Mouse (Mus musculus) MEL (cell line): ENCODE results near the gene Itga9. TPM values are rescaled to one million over a fixed set of nuclear protein-coding genes. Genes with fewer than 3 reads are reported as not detected.

Experiments
- DNase-seq: peaks from one replicate; pipeline ENCODE4 v3.0.0; 2011; ENCODE audit warnings: low read depth, low spot score
- H3K27ac ChIP-seq: 2 replicates; pipeline ENCODE4 v1.5.1; 2012; ENCODE audit warnings: low read depth, mild to moderate bottlenecking, control low read depth, low read length, moderate library complexity; ENCODE audit not compliant: control insufficient read depth
- H3K27me3 ChIP-seq, 2 experiments: fragments of 150-350 bp in 1 of 2; sonication (generic) in 1 of 2; 2 replicates each; pipeline ENCODE4 v1.6.1; 2012; ENCODE audit warnings: low read length in 2 of 2, mild to moderate bottlenecking in 2 of 2, improper control_type of control experiment in 1 of 2, moderate library complexity in 1 of 2; ENCODE audit not compliant: insufficient read depth in 2 of 2, control insufficient read depth in 1 of 2
- H3K36me3 ChIP-seq, 2 experiments: 2 replicates each; pipeline ENCODE4 v1.6.1; 2012 to 2014; ENCODE audit warnings: low read length in 2 of 2, improper control_type of control experiment in 1 of 2, inconsistent platforms in 1 of 2, mild to moderate bottlenecking in 1 of 2; ENCODE audit not compliant: insufficient read depth in 2 of 2, control insufficient read depth in 1 of 2
- H3K4me1 ChIP-seq, 2 experiments: fragments of 150-350 bp in 1 of 2; sonication (generic) in 1 of 2; 2 replicates each; pipeline ENCODE4 v1.6.1; 2012; ENCODE audit warnings: low read length in 2 of 2, improper control_type of control experiment in 1 of 2, mild to moderate bottlenecking in 1 of 2; ENCODE audit not compliant: insufficient read depth in 2 of 2, control insufficient read depth in 1 of 2
- H3K4me3 ChIP-seq, 2 experiments: fragments of 150-350 bp in 1 of 2; sonication (generic) in 1 of 2; 2 replicates each; pipeline ENCODE4 v1.5.1; 2012; ENCODE audit warnings: low read depth in 2 of 2, low read length in 2 of 2, mild to moderate bottlenecking in 2 of 2, moderate library complexity in 2 of 2, control low read depth in 1 of 2, improper control_type of control experiment in 1 of 2; ENCODE audit not compliant: control insufficient read depth in 1 of 2, insufficient read depth in 1 of 2
- H3K79me2 ChIP-seq: 2 replicates; pipeline ENCODE4 v1.6.1; 2012; ENCODE audit warnings: mild to moderate bottlenecking, low read length, moderate library complexity; ENCODE audit not compliant: control insufficient read depth, poor library complexity, insufficient read depth
- H3K9ac ChIP-seq: 2 replicates; pipeline ENCODE4 v1.6.1; 2012; ENCODE audit warnings: low read depth, mild to moderate bottlenecking, control low read depth, low read length, moderate library complexity; ENCODE audit not compliant: control insufficient read depth, poor library complexity, severe bottlenecking
- H3K9me3 ChIP-seq: fragments of 150-350 bp; sonication (generic); replicated peaks from 2 replicates; pipeline ENCODE4 v1.6.1; 2012; ENCODE audit warnings: mild to moderate bottlenecking, low read length, improper control_type of control experiment, moderate library complexity; ENCODE audit not compliant: insufficient read depth
- BHLHE40 ChIP-seq: IDR thresholded peaks from 2 replicates; pipeline ENCODE4 v1.6.1; 2012; ENCODE audit warnings: low read depth, mild to moderate bottlenecking, inconsistent platforms, low read length, improper control_type of control experiment, borderline replicate concordance
- CHD1 ChIP-seq: IDR thresholded peaks from 2 replicates; pipeline ENCODE4 v1.6.1; 2012; ENCODE audit warnings: low read depth, mild to moderate bottlenecking, inconsistent platforms, low read length, improper control_type of control experiment
- CHD2 ChIP-seq: IDR thresholded peaks from 2 replicates; pipeline ENCODE4 v1.6.1; 2011; ENCODE audit warnings: low read length, improper control_type of control experiment
- CTCF ChIP-seq, 3 experiments: IDR thresholded peaks in 2 of 3; conservative IDR thresholded peaks in 1 of 3; 2 replicates each; pipeline ENCODE4 v1.5.1; 2011 to 2012; ENCODE audit warnings: low read length in 3 of 3, low read depth in 2 of 3, mild to moderate bottlenecking in 2 of 3, improper control_type of control experiment in 1 of 3, inconsistent platforms in 1 of 3, mixed read lengths in 1 of 3, moderate library complexity in 1 of 3; ENCODE audit not compliant: control insufficient read depth in 1 of 3, insufficient read depth in 1 of 3, poor library complexity in 1 of 3, severe bottlenecking in 1 of 3
- E2F4 ChIP-seq: IDR thresholded peaks from 2 replicates; pipeline ENCODE4 v1.6.1; 2011; ENCODE audit warnings: low read depth, low read length, improper control_type of control experiment, borderline replicate concordance
- ELF1 ChIP-seq: IDR thresholded peaks from 2 replicates; pipeline ENCODE4 v1.6.1; 2014; ENCODE audit warnings: low read depth, mild to moderate bottlenecking, inconsistent platforms, low read length, improper control_type of control experiment, moderate library complexity
- EP300 ChIP-seq, 2 experiments: IDR thresholded peaks; 2 replicates each; pipeline ENCODE4 v1.6.1; 2011; ENCODE audit warnings: improper control_type of control experiment in 2 of 2, low read length in 2 of 2, low read depth in 1 of 2, mild to moderate bottlenecking in 1 of 2
- ETS1 ChIP-seq: IDR thresholded peaks from 2 replicates; pipeline ENCODE4 v1.6.1; 2012; ENCODE audit warnings: low read depth, mild to moderate bottlenecking, inconsistent platforms, low read length, improper control_type of control experiment, moderate library complexity
- GABPA ChIP-seq: IDR thresholded peaks from 2 replicates; pipeline ENCODE4 v1.6.1; 2012; ENCODE audit warnings: low read depth, mild to moderate bottlenecking, inconsistent platforms, low read length, improper control_type of control experiment, moderate library complexity
- HCFC1 ChIP-seq: IDR thresholded peaks from 2 replicates; pipeline ENCODE4 v1.6.1; 2012; ENCODE audit warnings: low read depth, mild to moderate bottlenecking, inconsistent platforms, low read length, improper control_type of control experiment, moderate library complexity
- JUND ChIP-seq: IDR thresholded peaks from 2 replicates; pipeline ENCODE4 v1.6.1; 2011; ENCODE audit warnings: low read depth, mild to moderate bottlenecking, improper control_type of control experiment, low read length
- KAT2A ChIP-seq: conservative IDR thresholded peaks from 2 replicates; pipeline ENCODE4 v1.6.1; 2012; ENCODE audit warnings: low read depth, low read length, improper control_type of control experiment, inconsistent platforms
- MAFK ChIP-seq: IDR thresholded peaks from 2 replicates; pipeline ENCODE4 v1.6.1; 2011; ENCODE audit warnings: low read depth, mild to moderate bottlenecking, low read length, improper control_type of control experiment, borderline replicate concordance
- MAX ChIP-seq: IDR thresholded peaks from 2 replicates; pipeline ENCODE4 v1.6.1; 2011; ENCODE audit warnings: low read length, improper control_type of control experiment
- MAZ ChIP-seq: IDR thresholded peaks from 2 replicates; pipeline ENCODE4 v1.6.1; 2012; ENCODE audit warnings: low read depth, mild to moderate bottlenecking, inconsistent platforms, low read length, improper control_type of control experiment
- MEF2A ChIP-seq: IDR thresholded peaks from 2 replicates; pipeline ENCODE4 v1.6.1; 2014; ENCODE audit warnings: low read depth, mild to moderate bottlenecking, inconsistent platforms, low read length, improper control_type of control experiment; ENCODE audit not compliant: poor library complexity, insufficient replicate concordance, severe bottlenecking; ENCODE audit errors: extremely low read depth
- MXI1 ChIP-seq: IDR thresholded peaks from 2 replicates; pipeline ENCODE4 v1.6.1; 2011; ENCODE audit warnings: mild to moderate bottlenecking, low read depth, low read length, improper control_type of control experiment
- MYB ChIP-seq: IDR thresholded peaks from 2 replicates; pipeline ENCODE4 v1.6.1; 2011; ENCODE audit warnings: mild to moderate bottlenecking, low read depth, low read length, improper control_type of control experiment
- MYC ChIP-seq: IDR thresholded peaks from 2 replicates; pipeline ENCODE4 v1.6.1; 2011; ENCODE audit warnings: low read depth, mild to moderate bottlenecking, low read length, improper control_type of control experiment, moderate library complexity
- NELFE ChIP-seq: IDR thresholded peaks from 2 replicates; pipeline ENCODE4 v1.6.1; 2011; ENCODE audit warnings: low read depth, low read length, improper control_type of control experiment
- NRF1 ChIP-seq: IDR thresholded peaks from 2 replicates; pipeline ENCODE4 v1.6.1; 2014; ENCODE audit warnings: low read depth, mild to moderate bottlenecking, inconsistent platforms, low read length, improper control_type of control experiment, moderate library complexity; ENCODE audit not compliant: poor library complexity, insufficient read depth, severe bottlenecking
- POLR2AphosphoS2 ChIP-seq: IDR thresholded peaks from 2 replicates; pipeline ENCODE4 v1.6.1; 2011; ENCODE audit warnings: low read length, improper control_type of control experiment
- POLR2AphosphoS5 ChIP-seq: IDR thresholded peaks from 2 replicates; pipeline ENCODE4 v1.6.1; 2012; ENCODE audit warnings: low read depth, borderline replicate concordance, mild to moderate bottlenecking, inconsistent platforms, low read length, moderate library complexity, mixed read lengths
- RAD21 ChIP-seq: IDR thresholded peaks from 2 replicates; pipeline ENCODE4 v1.6.1; 2011; ENCODE audit warnings: mild to moderate bottlenecking, low read depth, low read length, improper control_type of control experiment
- RCOR1 ChIP-seq: IDR thresholded peaks from 2 replicates; pipeline ENCODE4 v1.6.1; 2012; ENCODE audit warnings: low read depth, mild to moderate bottlenecking, inconsistent platforms, low read length, improper control_type of control experiment
- SIN3A ChIP-seq: IDR thresholded peaks from 2 replicates; pipeline ENCODE4 v1.6.1; 2012; ENCODE audit warnings: low read length, improper control_type of control experiment, inconsistent platforms
- SMC3 ChIP-seq: IDR thresholded peaks from 2 replicates; pipeline ENCODE4 v1.6.1; 2011; ENCODE audit warnings: low read depth, low read length, improper control_type of control experiment
- TAL1 ChIP-seq: IDR thresholded peaks from 2 replicates; pipeline ENCODE4 v1.6.1; 2012; ENCODE audit warnings: mild to moderate bottlenecking, inconsistent platforms, low read length, moderate library complexity, mixed read lengths
- TBP ChIP-seq: IDR thresholded peaks from 2 replicates; pipeline ENCODE4 v1.8.0; 2011; ENCODE audit warnings: low read depth, low read length, improper control_type of control experiment
- TCF12 ChIP-seq: IDR thresholded peaks from 2 replicates; pipeline ENCODE4 v1.6.1; 2014; ENCODE audit warnings: low read depth, mild to moderate bottlenecking, inconsistent platforms, low read length, improper control_type of control experiment, moderate library complexity
- UBTF ChIP-seq: IDR thresholded peaks from 2 replicates; pipeline ENCODE4 v1.6.1; 2012; ENCODE audit warnings: low read depth, mild to moderate bottlenecking, inconsistent platforms, low read length, improper control_type of control experiment, moderate library complexity, borderline replicate concordance; ENCODE audit not compliant: insufficient read depth
- USF1 ChIP-seq: IDR thresholded peaks from 2 replicates; pipeline ENCODE4 v1.6.1; 2014; ENCODE audit warnings: low read depth, mild to moderate bottlenecking, inconsistent platforms, low read length, improper control_type of control experiment, moderate library complexity
- USF2 ChIP-seq, 2 experiments: IDR thresholded peaks; 2 replicates each; pipeline ENCODE4 v1.6.1; 2011 to 2012; ENCODE audit warnings: improper control_type of control experiment in 2 of 2, low read length in 2 of 2, borderline replicate concordance in 1 of 2, inconsistent platforms in 1 of 2, low read depth in 1 of 2, mild to moderate bottlenecking in 1 of 2; ENCODE audit not compliant: insufficient read depth in 1 of 2
- ZC3H11A ChIP-seq: IDR thresholded peaks from 2 replicates; pipeline ENCODE4 v1.6.1; 2012; ENCODE audit warnings: low read depth, mild to moderate bottlenecking, inconsistent platforms, low read length, improper control_type of control experiment
- ZKSCAN1 ChIP-seq: IDR thresholded peaks from 2 replicates; pipeline ENCODE4 v1.6.1; 2012; ENCODE audit warnings: low read depth, mild to moderate bottlenecking, inconsistent platforms, low read length, improper control_type of control experiment, moderate library complexity
- ZMIZ1 ChIP-seq: IDR thresholded peaks from 2 replicates; pipeline ENCODE4 v1.6.1; 2012; ENCODE audit warnings: low read depth, mild to moderate bottlenecking, inconsistent platforms, low read length, improper control_type of control experiment, moderate library complexity
- ZNF384 ChIP-seq: IDR thresholded peaks from 2 replicates; pipeline ENCODE4 v1.6.1; 2012; ENCODE audit warnings: low read depth, mild to moderate bottlenecking, inconsistent platforms, low read length, improper control_type of control experiment
- polyA plus RNA-seq, 2 experiments: library from polyadenylated mRNA; stranded (reverse) in 1 of 2; unstranded in 1 of 2; fragments of >175 nt in 1 of 2; fragments of >200 nt in 1 of 2; gene quantifications; 2 replicates each; pipeline versions ENCODE4 v1.2.1 to v1.2.4; 2012; ENCODE audit warnings: low replicate concordance in 2 of 2, low read depth in 1 of 2; ENCODE audit not compliant: insufficient read length in 2 of 2, insufficient read depth in 1 of 2, missing spikeins in 1 of 2
- total RNA-seq: library from RNA; depleted of rRNA; stranded (reverse); fragments of 300-350 nt; gene quantifications from 2 replicates; pipeline ENCODE4 v1.2.3, GENCODE M21; 2012

Itga9 gene
- total and polyA plus RNA-seq, 3 experiments, result 0.19 to 0.21 TPM; not detected in 1

DNA sequence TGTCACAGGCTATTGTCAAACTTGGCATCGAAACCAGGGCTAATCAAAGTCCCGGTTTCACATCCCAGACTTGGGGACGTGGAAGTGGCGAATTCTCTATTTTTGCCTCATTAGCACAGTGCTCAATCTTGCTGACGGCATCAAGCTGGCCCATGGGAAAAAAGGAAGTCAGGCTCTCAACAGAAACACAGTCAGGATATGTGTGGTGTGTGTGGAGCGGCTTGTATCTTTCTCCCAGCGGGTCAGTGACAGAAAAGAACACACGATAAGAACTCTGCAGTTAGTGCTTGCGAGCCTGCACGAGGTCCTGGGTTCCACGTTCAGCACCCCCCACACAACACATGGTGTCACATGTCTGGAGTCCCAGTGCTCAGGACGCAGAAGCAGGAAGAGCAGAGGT lies 67.8 kb downstream of the Itga9 start:
- Histone ChIP-seq H3K79me2 (no peaks in the 10 kb centered on the region), H3K36me3 (peaks cover 0 to 6% of the 10 kb centered on the region in 2 experiments; a peak in 2 of 4 replicates), H3K4me3 (0 out of 4 replicates have a peak overlapping the region, but pooled peaks of 1 of the 2 experiments have one; percentile 12), H3K9ac (no peak overlapping the region), H3K27ac (no peak overlapping the region), H3K9me3 (no peaks in the 10 kb centered on the region), H3K27me3 (no peaks in the 10 kb centered on the region), H3K4me1 (peaks cover 0 to 6% of the 10 kb centered on the region in 2 experiments; a peak in 2 of 4 replicates)
- peak; percentile 58 for DNase-seq
- TF ChIP-seq EP300 (IDR thresholded peaks at IDR 0.05; ENCODE audit: low read depth in 1 of 2, low read length in 2 of 2), result peak in 1 of 2 experiments; percentile 62; a peak in 2 of 4 replicates
- TF ChIP-seq CTCF (IDR thresholded peaks at IDR 0.05 in 2 of 3, conservative IDR thresholded peaks at IDR 0.05 in 1 of 3; ENCODE audit: control insufficient read depth in 1 of 3, insufficient read depth in 1 of 3, low read depth in 2 of 3, low read length in 3 of 3, poor library complexity in 1 of 3, severe bottlenecking in 1 of 3), result no peak
- TF ChIP-seq ZKSCAN1, result no peak
- TF ChIP-seq MAFK, result no peak
- no peak for TF ChIP-seq CHD1
- TF ChIP-seq TAL1, result no peak
- no peak for TF ChIP-seq CHD2
- TF ChIP-seq ELF1, result no peak
- no peak for TF ChIP-seq TBP
- TF ChIP-seq KAT2A, result no peak
- TF ChIP-seq RCOR1, result no peak; the same call in 1 of the 2 replicates
- peak; percentile 78 for TF ChIP-seq MYC
- TF ChIP-seq HCFC1, result 0 out of 2 replicates have a peak, but pooled peaks have one; percentile 18
- no peak for TF ChIP-seq NELFE
- TF ChIP-seq UBTF, result no peak
- no peak for TF ChIP-seq ZNF384
- no peak for TF ChIP-seq POLR2AphosphoS5
- no peak for TF ChIP-seq NRF1
- peak; percentile 61; the same call in 1 of the 2 replicates for TF ChIP-seq MAX
- TF ChIP-seq E2F4, result no peak
- TF ChIP-seq USF2 (IDR thresholded peaks at IDR 0.05; ENCODE audit: borderline replicate concordance in 1 of 2, insufficient read depth in 1 of 2, low read depth in 1 of 2, low read length in 2 of 2), result no peak
- TF ChIP-seq MYB, result no peak
- TF ChIP-seq MEF2A, result no peak
- no peak for TF ChIP-seq RAD21
- TF ChIP-seq ZC3H11A, result no peak
- no peak for TF ChIP-seq MAZ
- no peak for TF ChIP-seq JUND
- peak; percentile 60 for TF ChIP-seq ETS1
- no peak for TF ChIP-seq BHLHE40
- no peak for TF ChIP-seq ZMIZ1
- TF ChIP-seq SIN3A, result peak; percentile 37; the same call in 1 of the 2 replicates
- TF ChIP-seq TCF12, result peak; percentile 28; the same call in 1 of the 2 replicates
- no peak for TF ChIP-seq POLR2AphosphoS2
- TF ChIP-seq USF1, result peak; percentile 47; the same call in 1 of the 2 replicates
- peak; percentile 33; the same call in 1 of the 2 replicates for TF ChIP-seq MXI1
- TF ChIP-seq SMC3, result no peak
- TF ChIP-seq GABPA, result no peak
